Mouse (Mus musculus) liver, embryonic 14.5 days (tissue): ENCODE measurements around the gene Odf3l2. TPM values are rescaled to one million over a fixed set of nuclear protein-coding genes. Genes with fewer than 3 reads are reported as not detected.

ENCODE experiments used
- ATAC-seq: fragments of 200-750 bp; cut with Nextera tagmentation; 2 replicates; pipeline ENCODE4 v1.8.0; 2017; ENCODE audit warnings: moderate number of reproducible peaks, mild to moderate bottlenecking, moderate library complexity; ENCODE audit not compliant: insufficient read depth
- DNase-seq, 3 experiments: peaks; one replicate each; pipeline ENCODE4 v3.0.0-alpha.2; 2012 to 2013; ENCODE audit warnings: low read depth in 3 of 3, low spot score in 3 of 3
- H3K27ac ChIP-seq: fragments of 300-500 bp; sonication (generic); 2 replicates; pipeline ENCODE4 v1.5.1; 2014; ENCODE audit warnings: moderate library complexity, mild to moderate bottlenecking, control low read depth, inconsistent platforms
- H3K27me3 ChIP-seq: fragments of 300-500 bp; sonication (generic); 2 replicates; pipeline ENCODE4 v1.6.1; 2014; ENCODE audit warnings: mild to moderate bottlenecking, low read length, moderate library complexity; ENCODE audit not compliant: control insufficient read depth, insufficient read depth
- H3K36me3 ChIP-seq: fragments of 300-500 bp; sonication (generic); replicated peaks from 2 replicates; pipeline ENCODE4 v1.6.1; 2014; ENCODE audit warnings: low read depth; ENCODE audit not compliant: control insufficient read depth, insufficient read depth
- H3K4me1 ChIP-seq, 2 experiments: fragments of 200-500 bp in 1 of 2; fragments of 300-500 bp in 1 of 2; sonication (generic) in 1 of 2; replicated peaks; 2 replicates each; pipeline ENCODE4 v1.6.1; 2012 to 2014; ENCODE audit warnings: antibody characterized with exemption in 1 of 2, inconsistent platforms in 1 of 2, low read length in 1 of 2; ENCODE audit not compliant: control insufficient read depth in 2 of 2, insufficient read depth in 2 of 2
- H3K4me2 ChIP-seq: fragments of 300-500 bp; sonication (generic); 2 replicates; pipeline ENCODE4 v1.6.1; 2014; ENCODE audit warnings: low read depth, mild to moderate bottlenecking, control low read depth, moderate library complexity
- H3K4me3 ChIP-seq, 2 experiments: fragments of 200-500 bp in 1 of 2; fragments of 300-500 bp in 1 of 2; sonication (generic) in 1 of 2; 2 replicates each; pipeline ENCODE4 v1.5.1; 2012 to 2014; ENCODE audit warnings: low read depth in 2 of 2, low read length in 2 of 2, mild to moderate bottlenecking in 2 of 2, control low read depth in 1 of 2, inconsistent platforms in 1 of 2, moderate library complexity in 1 of 2; ENCODE audit not compliant: insufficient read depth in 1 of 2
- H3K9ac ChIP-seq: fragments of 300-500 bp; sonication (generic); replicated peaks from 2 replicates; pipeline ENCODE4 v1.6.1; 2014; ENCODE audit warnings: mild to moderate bottlenecking, control low read depth, moderate library complexity
- H3K9me3 ChIP-seq: fragments of 300-500 bp; sonication (generic); 2 replicates; pipeline ENCODE4 v1.6.1; 2016; ENCODE audit warnings: low read length, mixed read lengths; ENCODE audit not compliant: control insufficient read depth
- CTCF ChIP-seq: IDR thresholded peaks from 2 replicates; pipeline ENCODE4 v1.5.1; 2016; ENCODE audit warnings: antibody characterized with exemption, low read depth, control low read depth
- EP300 ChIP-seq: IDR thresholded peaks from 2 replicates; pipeline ENCODE4 v1.6.1; 2016; ENCODE audit warnings: antibody characterized with exemption, low read depth
- WGBS: fragments of 180-500 bp; shearing (Covaris S2); extraction: QIAGEN DNeasy Blood & Tissue Kit; methylation state at CpG from one replicate; pipeline ENCODE4 v1.1.7; 2014; ENCODE audit not compliant: insufficient replicate concordance; 5-methylcytosine and 5-hydroxymethylcytosine counted together
- polyA plus RNA-seq, 2 experiments: library from polyadenylated mRNA; depleted of rRNA in 1 of 2; stranded (reverse) in 1 of 2; unstranded in 1 of 2; fragments of >200 nt; fragmentation: Nextera tagmentation in 1 of 2; extraction: Ambion mirVana in 1 of 2; gene quantifications; 2 replicates each; pipeline versions ENCODE4 v1.2.1 to v1.2.3; 2012 to 2014

Odf3l2 gene
- polyA plus RNA-seq, 2 experiments = not detected

DNA sequence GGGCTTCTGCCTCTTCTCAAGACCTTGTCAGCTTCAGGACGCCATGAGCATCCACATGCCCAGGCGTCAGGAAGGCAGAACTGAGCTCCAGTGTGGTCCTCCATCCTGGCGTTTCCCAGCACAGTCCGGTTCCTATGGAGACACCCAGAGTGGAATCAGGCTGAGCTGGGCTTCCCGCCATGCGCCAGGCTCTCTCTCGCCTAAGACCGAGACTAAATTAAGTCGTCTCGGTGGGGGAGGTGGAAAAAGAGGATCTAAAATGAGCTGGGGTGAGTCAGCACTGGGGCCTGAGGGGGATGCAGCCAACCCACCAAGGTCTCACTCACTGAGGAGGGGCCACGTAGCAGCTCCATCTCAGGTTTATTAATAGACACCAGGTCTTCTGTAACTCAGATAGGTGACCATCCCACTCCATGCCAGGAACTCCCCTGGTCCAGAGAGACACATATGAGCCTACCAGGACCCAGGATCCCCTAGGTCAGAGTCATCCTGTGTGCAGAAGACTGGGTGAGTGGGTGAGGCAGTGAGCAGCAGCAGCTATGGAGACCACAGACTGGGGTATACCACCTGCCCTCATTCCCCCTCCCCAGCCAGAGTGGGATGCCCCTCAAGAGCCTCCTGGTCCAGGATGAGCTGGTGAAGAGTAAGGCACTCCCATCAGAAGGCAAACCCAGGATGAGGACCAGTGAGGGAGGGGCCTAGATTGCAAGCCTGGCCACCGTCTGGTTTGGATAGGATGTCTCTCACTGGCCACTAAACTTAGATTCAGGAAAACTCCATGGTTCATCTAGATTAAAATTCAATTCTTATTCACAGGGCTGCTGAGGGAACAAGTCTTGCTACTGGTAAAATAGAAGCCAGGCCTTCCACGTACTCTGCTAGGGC lies 48.2 kb downstream of the Odf3l2 start:
- H3K27ac ChIP-seq = no peak overlapping the region
- no peak overlapping the region for H3K4me2 ChIP-seq
- H3K27me3 ChIP-seq = no peaks in the 10 kb centered on the region; the same call in 1 of the 2 replicates
- H3K36me3 ChIP-seq = no peaks in the 10 kb centered on the region
- no peaks in the 10 kb centered on the region for H3K4me1 ChIP-seq
- ATAC-seq (no peak), DNase-seq (no peak)
- no peaks in the 10 kb centered on the region for H3K9me3 ChIP-seq
- H3K9ac ChIP-seq = no peak overlapping the region
- WGBS = 24% methylated on average over 13 of the region's 13 CpGs
- TF ChIP-seq CTCF = no peak
- TF ChIP-seq EP300 = no peak
- H3K4me3 ChIP-seq = no peak overlapping the region

DNA sequence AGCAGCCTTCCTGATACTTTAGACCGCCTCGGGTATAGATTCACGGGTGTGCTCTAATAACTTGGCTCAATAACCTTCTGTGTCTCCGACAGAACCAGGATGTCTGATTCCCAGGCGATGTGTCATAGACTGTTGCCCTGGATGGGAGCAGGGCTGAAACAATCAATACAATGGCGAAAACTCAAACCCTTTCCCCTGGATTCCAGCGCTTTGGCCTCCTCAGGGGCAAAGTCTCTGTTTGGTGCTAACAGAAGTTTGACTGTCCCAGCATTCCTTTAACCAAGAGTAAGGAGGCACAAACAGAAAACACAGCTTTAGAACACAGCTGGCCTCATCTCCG lies 50.0 kb downstream of the Odf3l2 start:
- no peak for TF ChIP-seq EP300
- no peak for TF ChIP-seq CTCF
- Histone ChIP-seq H3K9ac (no peak overlapping the region), H3K4me2 (no peak overlapping the region), H3K36me3 (no peaks in the 10 kb centered on the region), H3K4me3 (no peak overlapping the region), H3K9me3 (no peaks in the 10 kb centered on the region), H3K27ac (no peak overlapping the region), H3K4me1 (no peaks in the 10 kb centered on the region), H3K27me3 (no peaks in the 10 kb centered on the region; the same call in 1 of the 2 replicates)
- DNase-seq (no peak), ATAC-seq (no peak)
- 39% methylated on average over 8 of the region's 8 CpGs for WGBS

DNA sequence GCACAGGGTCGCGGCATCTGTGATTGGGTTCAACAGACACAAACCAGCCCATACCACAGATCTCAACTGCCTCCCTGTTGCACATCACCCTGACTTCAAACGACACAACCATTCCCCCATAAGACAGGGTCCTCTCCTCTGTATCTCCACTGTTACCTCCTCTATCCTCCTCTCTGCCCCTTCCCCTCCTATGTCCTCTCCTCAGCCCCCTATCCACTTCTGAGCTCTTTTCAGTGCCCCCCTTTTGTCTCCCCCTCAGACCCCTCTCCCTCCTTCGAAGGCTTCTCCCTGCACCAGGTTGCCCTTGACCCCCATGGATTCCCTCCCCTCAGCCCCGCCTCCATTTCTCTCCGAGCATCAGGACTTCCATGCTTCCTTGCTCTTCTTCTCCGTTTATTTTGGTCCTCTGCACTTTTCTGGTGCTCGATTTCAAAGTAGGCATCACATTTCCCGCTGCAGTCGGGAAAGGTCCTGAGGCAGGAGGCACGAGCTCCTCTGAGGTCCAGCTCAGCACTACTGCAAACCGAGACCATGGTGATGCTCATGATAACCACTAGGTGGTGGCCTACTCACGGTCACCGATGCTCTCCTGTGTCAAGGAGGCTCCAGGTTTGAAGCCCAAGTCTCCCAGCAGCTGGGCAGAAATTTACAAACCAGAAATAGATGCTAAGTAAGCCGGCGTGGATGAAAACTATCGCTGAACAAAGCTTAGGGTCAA lies 50.5 kb downstream of the Odf3l2 start:
- Histone ChIP-seq H3K27ac (no peak overlapping the region), H3K4me1 (no peaks in the 10 kb centered on the region), H3K36me3 (no peaks in the 10 kb centered on the region), H3K4me3 (no peak overlapping the region), H3K27me3 (no peaks in the 10 kb centered on the region; the same call in 1 of the 2 replicates), H3K9me3 (no peaks in the 10 kb centered on the region), H3K9ac (no peak overlapping the region), H3K4me2 (no peak overlapping the region)
- ATAC-seq = no peak
- 13% methylated on average over 17 of the region's 17 CpGs for WGBS
- peak; percentile 12 to 32 (median 20) for DNase-seq
- TF ChIP-seq CTCF (peak; percentile 86), EP300 (no peak)

DNA sequence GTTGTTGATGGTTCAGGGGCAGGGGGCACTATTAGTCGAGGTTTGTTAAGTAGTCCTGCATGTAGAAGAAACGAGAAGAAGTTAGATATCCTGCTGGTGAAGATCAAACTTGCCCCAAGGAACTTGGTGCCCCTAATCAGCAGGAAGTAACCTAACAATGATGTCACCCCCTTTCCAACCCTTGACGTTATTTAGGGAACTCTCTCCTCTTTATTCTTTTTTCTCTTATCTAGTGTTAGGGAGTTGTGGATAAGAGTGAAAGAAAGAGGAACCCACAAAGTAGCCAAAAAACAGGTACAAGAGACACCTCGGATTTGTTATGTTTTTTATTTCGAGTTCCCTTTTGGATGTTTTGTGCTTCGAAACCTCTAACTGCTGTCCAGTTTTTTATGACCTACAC lies 51.4 kb downstream of the Odf3l2 start:
- Histone ChIP-seq H3K27ac (no peak overlapping the region), H3K36me3 (no peaks in the 10 kb centered on the region), H3K9ac (no peak overlapping the region), H3K4me2 (no peak overlapping the region), H3K4me1 (no peaks in the 10 kb centered on the region), H3K9me3 (no peaks in the 10 kb centered on the region), H3K4me3 (no peak overlapping the region), H3K27me3 (no peaks in the 10 kb centered on the region; the same call in 1 of the 2 replicates)
- ATAC-seq (no peak), DNase-seq (no peak)
- WGBS = 26% methylated on average over 6 of the region's 6 CpGs
- TF ChIP-seq CTCF (no peak), EP300 (no peak)

DNA sequence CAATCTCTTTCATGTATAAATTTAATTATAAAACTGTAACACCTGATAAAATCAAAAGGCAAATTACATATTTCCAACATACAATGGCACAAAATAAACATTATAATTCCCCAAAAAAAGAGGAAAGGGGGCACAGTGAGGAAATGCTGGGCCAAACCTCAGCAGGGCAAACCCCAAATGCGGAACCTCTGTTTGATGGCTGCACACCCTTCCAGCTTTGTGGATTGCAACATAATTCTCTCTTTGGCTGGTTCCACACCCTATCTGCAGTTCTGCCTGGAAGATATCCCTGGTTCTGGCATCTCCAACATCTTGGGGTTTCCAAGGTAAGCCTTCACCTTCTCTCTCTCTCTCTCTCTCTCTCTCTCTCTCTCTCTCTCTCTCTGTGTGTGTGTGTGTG lies 54.8 kb downstream of the Odf3l2 start:
- Histone ChIP-seq H3K4me2 (no peak overlapping the region), H3K27ac (no peak overlapping the region), H3K9ac (no peak overlapping the region), H3K27me3 (no peaks in the 10 kb centered on the region; the same call in 1 of the 2 replicates), H3K4me3 (no peak overlapping the region), H3K36me3 (no peaks in the 10 kb centered on the region), H3K9me3 (no peaks in the 10 kb centered on the region), H3K4me1 (no peaks in the 10 kb centered on the region)
- DNase-seq = no peak
- TF ChIP-seq CTCF (no peak), EP300 (no peak)
- ATAC-seq = no peak
- 69% methylated on average over 1 of the region's 1 CpGs for WGBS

Other genes starting within 250 kb of the Odf3l2 start
- gene Vmn2r83, start 177.0 kb downstream of the Odf3l2 start, polyA plus RNA-seq (2012; rRNA removed) = not detected in 2 replicates
- not detected in 2 replicates for gene Vmn2r83, start 177.0 kb downstream of the Odf3l2 start, polyA plus RNA-seq (2014; fragmentation: Nextera tagmentation; extraction: Ambion mirVana)
- 10.0 and 11.3 TPM in 2 replicates for gene Plpp2, start 111.9 kb downstream of the Odf3l2 start, polyA plus RNA-seq (2012; rRNA removed)
- gene Plpp2, start 111.9 kb downstream of the Odf3l2 start, polyA plus RNA-seq (2014; fragmentation: Nextera tagmentation; extraction: Ambion mirVana) = 19.0 and 20.7 TPM in 2 replicates
- gene Mier2, start 90.5 kb downstream of the Odf3l2 start, polyA plus RNA-seq (2012; rRNA removed) = 16.4 and 19.6 TPM in 2 replicates
- 5.2 and 7.6 TPM in 2 replicates for gene Mier2, start 90.5 kb downstream of the Odf3l2 start, polyA plus RNA-seq (2014; fragmentation: Nextera tagmentation; extraction: Ambion mirVana)
- not detected in 2 replicates for gene Theg, start 58.4 kb downstream of the Odf3l2 start, polyA plus RNA-seq (2012; rRNA removed)
- gene Theg, start 58.4 kb downstream of the Odf3l2 start, polyA plus RNA-seq (2014; fragmentation: Nextera tagmentation; extraction: Ambion mirVana) = not detected in 2 replicates
- 0.01 and 0.03 TPM in 2 replicates for gene C2cd4c, start 31.7 kb downstream of the Odf3l2 start, polyA plus RNA-seq (2012; rRNA removed)
- gene C2cd4c, start 31.7 kb downstream of the Odf3l2 start, polyA plus RNA-seq (2014; fragmentation: Nextera tagmentation; extraction: Ambion mirVana) = not detected in 2 replicates
- 0.17 TPM in 2 replicates for gene Shc2, start 7.8 kb downstream of the Odf3l2 start, polyA plus RNA-seq (2012; rRNA removed)
- 0.05 TPM in 1 of 2 replicates, not detected in the other for gene Shc2, start 7.8 kb downstream of the Odf3l2 start, polyA plus RNA-seq (2014; fragmentation: Nextera tagmentation; extraction: Ambion mirVana)
- 0.05 and 0.10 TPM in 2 replicates for gene Madcam1, start 18.8 kb upstream of the Odf3l2 start, polyA plus RNA-seq (2012; rRNA removed)
- 0.20 and 0.45 TPM in 2 replicates for gene Madcam1, start 18.8 kb upstream of the Odf3l2 start, polyA plus RNA-seq (2014; fragmentation: Nextera tagmentation; extraction: Ambion mirVana)
- 14.3 and 18.7 TPM in 2 replicates for gene Tpgs1, start 23.6 kb upstream of the Odf3l2 start, polyA plus RNA-seq (2012; rRNA removed)
- 24.5 and 25.7 TPM in 2 replicates for gene Tpgs1, start 23.6 kb upstream of the Odf3l2 start, polyA plus RNA-seq (2014; fragmentation: Nextera tagmentation; extraction: Ambion mirVana)
- gene Cdc34, start 36.5 kb upstream of the Odf3l2 start, polyA plus RNA-seq (2012; rRNA removed) = 106 and 127 TPM in 2 replicates
- gene Cdc34, start 36.5 kb upstream of the Odf3l2 start, polyA plus RNA-seq (2014; fragmentation: Nextera tagmentation; extraction: Ambion mirVana) = 115 and 124 TPM in 2 replicates
- gene Gzmm, start 43.3 kb upstream of the Odf3l2 start, polyA plus RNA-seq (2012; rRNA removed) = 0.13 TPM in 2 replicates
- not detected in 2 replicates for gene Gzmm, start 43.3 kb upstream of the Odf3l2 start, polyA plus RNA-seq (2014; fragmentation: Nextera tagmentation; extraction: Ambion mirVana)
- 469 and 579 TPM in 2 replicates for gene Bsg, start 58.8 kb upstream of the Odf3l2 start, polyA plus RNA-seq (2012; rRNA removed)
- 809 and 828 TPM in 2 replicates for gene Bsg, start 58.8 kb upstream of the Odf3l2 start, polyA plus RNA-seq (2014; fragmentation: Nextera tagmentation; extraction: Ambion mirVana)
- gene Hcn2, start 70.9 kb upstream of the Odf3l2 start, polyA plus RNA-seq (2012; rRNA removed) = 0.09 and 0.17 TPM in 2 replicates
- gene Hcn2, start 70.9 kb upstream of the Odf3l2 start, polyA plus RNA-seq (2014; fragmentation: Nextera tagmentation; extraction: Ambion mirVana) = not detected in 2 replicates
- 17.4 and 17.9 TPM in 2 replicates for gene Polrmt, start 100.8 kb upstream of the Odf3l2 start, polyA plus RNA-seq (2012; rRNA removed)
- gene Polrmt, start 100.8 kb upstream of the Odf3l2 start, polyA plus RNA-seq (2014; fragmentation: Nextera tagmentation; extraction: Ambion mirVana) = 10.1 and 13.3 TPM in 2 replicates
- gene Fgf22, start 109.3 kb upstream of the Odf3l2 start, polyA plus RNA-seq (2012; rRNA removed) = not detected in 2 replicates
- gene Fgf22, start 109.3 kb upstream of the Odf3l2 start, polyA plus RNA-seq (2014; fragmentation: Nextera tagmentation; extraction: Ambion mirVana) = not detected in 2 replicates
- gene Rnf126, start 121.2 kb upstream of the Odf3l2 start, polyA plus RNA-seq (2012; rRNA removed) = 46.4 and 51.3 TPM in 2 replicates
- 27.7 and 33.7 TPM in 2 replicates for gene Rnf126, start 121.2 kb upstream of the Odf3l2 start, polyA plus RNA-seq (2014; fragmentation: Nextera tagmentation; extraction: Ambion mirVana)
- gene Fstl3, start 131.5 kb upstream of the Odf3l2 start, polyA plus RNA-seq (2012; rRNA removed) = 0.54 and 0.56 TPM in 2 replicates
- gene Fstl3, start 131.5 kb upstream of the Odf3l2 start, polyA plus RNA-seq (2014; fragmentation: Nextera tagmentation; extraction: Ambion mirVana) = 0.18 and 0.23 TPM in 2 replicates
- gene Prss57, start 145.2 kb upstream of the Odf3l2 start, polyA plus RNA-seq (2012; rRNA removed) = 1.6 TPM in 2 replicates
- 3.2 and 4.9 TPM in 2 replicates for gene Prss57, start 145.2 kb upstream of the Odf3l2 start, polyA plus RNA-seq (2014; fragmentation: Nextera tagmentation; extraction: Ambion mirVana)
- 3.4 and 3.5 TPM in 2 replicates for gene Palm, start 147.8 kb upstream of the Odf3l2 start, polyA plus RNA-seq (2012; rRNA removed)
- 4.0 and 4.1 TPM in 2 replicates for gene Palm, start 147.8 kb upstream of the Odf3l2 start, polyA plus RNA-seq (2014; fragmentation: Nextera tagmentation; extraction: Ambion mirVana)
- 0.13 and 0.18 TPM in 2 replicates for gene Misp, start 175.3 kb upstream of the Odf3l2 start, polyA plus RNA-seq (2012; rRNA removed)
- 0.41 TPM in 1 of 2 replicates, not detected in the other for gene Misp, start 175.3 kb upstream of the Odf3l2 start, polyA plus RNA-seq (2014; fragmentation: Nextera tagmentation; extraction: Ambion mirVana)
- 118 and 126 TPM in 2 replicates for gene Ptbp1, start 208.7 kb upstream of the Odf3l2 start, polyA plus RNA-seq (2012; rRNA removed)
- 84.5 and 99.8 TPM in 2 replicates for gene Ptbp1, start 208.7 kb upstream of the Odf3l2 start, polyA plus RNA-seq (2014; fragmentation: Nextera tagmentation; extraction: Ambion mirVana)
- gene Prtn3, start 228.7 kb upstream of the Odf3l2 start, polyA plus RNA-seq (2012; rRNA removed) = 133 and 152 TPM in 2 replicates
- 86.8 and 132 TPM in 2 replicates for gene Prtn3, start 228.7 kb upstream of the Odf3l2 start, polyA plus RNA-seq (2014; fragmentation: Nextera tagmentation; extraction: Ambion mirVana)
- 6.7 and 7.0 TPM in 2 replicates for gene Plppr3, start 228.9 kb upstream of the Odf3l2 start, polyA plus RNA-seq (2012; rRNA removed)
- gene Plppr3, start 228.9 kb upstream of the Odf3l2 start, polyA plus RNA-seq (2014; fragmentation: Nextera tagmentation; extraction: Ambion mirVana) = 2.8 and 3.0 TPM in 2 replicates
- 52.2 and 61.9 TPM in 2 replicates for gene Elane, start 240.5 kb upstream of the Odf3l2 start, polyA plus RNA-seq (2012; rRNA removed)
- 116 and 151 TPM in 2 replicates for gene Elane, start 240.5 kb upstream of the Odf3l2 start, polyA plus RNA-seq (2014; fragmentation: Nextera tagmentation; extraction: Ambion mirVana)
- 0.14 and 0.29 TPM in 2 replicates for gene Cfd, start 245.1 kb upstream of the Odf3l2 start, polyA plus RNA-seq (2012; rRNA removed)
- not detected in 2 replicates for gene Cfd, start 245.1 kb upstream of the Odf3l2 start, polyA plus RNA-seq (2014; fragmentation: Nextera tagmentation; extraction: Ambion mirVana)